Mouse (Mus musculus) spleen, postnatal 14 days (tissue): ENCODE measurements around the gene Lrmda.

Experiments
- DNase-seq, 2 experiments: peaks; one replicate each; pipeline ENCODE4 v3.0.0; 2021 to 2022; ENCODE audit warnings: low spot score in 2 of 2

The Lrmda gene

DNA sequence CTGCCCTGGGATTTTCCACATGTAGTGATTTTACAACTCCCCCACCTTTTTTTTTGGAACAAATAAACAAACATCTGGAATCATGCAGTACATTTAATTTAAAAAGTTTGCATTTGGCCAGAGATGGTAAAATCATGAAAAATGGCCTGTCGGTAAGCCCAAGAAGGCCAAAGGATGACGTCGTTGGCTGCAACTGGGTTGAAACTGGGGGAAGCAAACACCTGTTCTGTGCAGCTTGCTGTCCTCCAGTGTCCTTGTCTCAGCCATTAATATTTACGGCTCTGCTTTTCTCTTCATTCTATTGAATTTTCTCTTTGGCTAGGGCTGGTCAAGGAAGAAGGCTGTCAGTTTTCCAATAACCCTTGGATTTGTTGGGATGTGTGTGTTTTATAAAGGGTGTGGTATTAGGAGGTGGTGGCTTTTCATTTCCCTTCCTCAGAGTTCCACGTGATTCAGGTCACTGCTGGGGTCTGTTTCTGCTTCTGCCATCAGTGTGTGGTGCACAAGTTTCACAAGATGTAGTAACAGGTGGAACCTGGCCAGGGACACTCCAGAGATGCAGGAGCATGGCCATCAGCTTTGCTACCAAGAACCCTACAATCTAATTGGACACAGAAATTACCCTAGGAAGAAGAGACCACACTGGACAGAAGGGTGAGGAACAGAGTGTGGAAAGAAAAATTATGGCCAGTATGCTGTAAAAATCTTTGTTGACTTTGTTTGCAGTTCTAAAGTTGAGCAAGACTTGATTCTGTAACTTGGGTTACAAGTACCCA, 827.7 kb downstream of the Lrmda start:
- no peak for DNase-seq

- no peak for DNase-seq
Measured at GRCm38 (mm10) chr14:22849108-22849507, 829.6 kb downstream of the Lrmda start.

DNA sequence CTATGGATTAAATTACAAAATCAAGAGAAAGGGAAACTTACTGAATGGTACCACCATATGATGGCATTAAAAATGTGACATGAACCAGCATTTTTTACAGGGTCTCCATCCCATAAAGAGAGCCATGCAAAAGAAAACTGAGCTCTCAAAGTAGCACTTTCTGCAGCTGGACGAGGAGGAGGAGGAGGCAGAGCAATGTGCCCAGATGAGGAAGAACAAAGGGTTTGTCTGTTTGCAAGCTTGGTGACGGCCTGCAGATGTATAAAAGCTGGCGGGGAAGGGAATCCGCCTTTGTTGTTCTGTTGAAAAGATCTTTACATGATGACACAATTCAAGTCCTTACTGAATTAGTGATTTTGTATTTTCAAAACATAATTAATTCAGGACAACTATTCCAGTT, 841.1 kb downstream of the Lrmda start:
- DNase-seq, result no peak

DNA sequence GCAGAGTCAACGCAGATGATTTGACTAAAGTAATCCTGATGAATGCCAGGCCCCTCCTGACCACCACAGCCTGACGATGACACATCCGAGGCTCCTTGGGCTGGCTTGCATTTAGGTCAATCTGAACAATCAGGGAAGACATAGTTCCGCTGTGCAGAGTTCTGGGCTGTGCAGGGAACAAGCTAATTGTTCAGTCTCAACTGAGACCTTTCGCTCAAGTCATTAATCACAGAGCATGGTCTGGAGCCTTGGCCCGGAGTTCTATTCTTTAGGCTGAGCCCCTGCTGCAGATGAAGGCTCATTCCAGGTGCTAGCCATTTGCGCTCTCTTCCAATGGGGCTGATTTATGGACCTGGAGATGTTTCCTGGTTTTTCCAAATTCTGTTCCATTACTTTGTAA, 844.6 kb downstream of the Lrmda start:
- no peak for DNase-seq

DNA sequence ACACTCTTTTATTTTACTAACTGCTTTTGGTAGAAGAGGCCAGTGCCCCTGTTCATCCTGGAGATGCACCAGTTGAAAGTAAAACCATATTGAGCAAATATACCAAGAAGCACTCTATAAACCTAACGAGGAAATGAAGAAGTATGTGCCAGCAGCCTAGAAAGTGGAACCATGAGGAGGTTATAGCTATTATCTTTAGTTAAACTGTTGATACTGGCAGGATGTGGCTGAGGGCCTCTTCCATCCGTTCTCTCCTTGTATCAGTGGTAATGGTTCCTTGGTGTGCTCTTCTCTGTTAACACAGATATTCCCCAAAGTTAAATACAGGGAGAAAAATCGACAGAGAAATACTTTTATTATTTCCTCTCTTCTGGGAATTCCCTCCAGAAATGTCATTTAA, 855.1 kb downstream of the Lrmda start:
- no peak for DNase-seq

GRCm38 (mm10) chr14:22887182-22887581, 867.7 kb downstream of the Lrmda start:
- no peak for DNase-seq

DNA sequence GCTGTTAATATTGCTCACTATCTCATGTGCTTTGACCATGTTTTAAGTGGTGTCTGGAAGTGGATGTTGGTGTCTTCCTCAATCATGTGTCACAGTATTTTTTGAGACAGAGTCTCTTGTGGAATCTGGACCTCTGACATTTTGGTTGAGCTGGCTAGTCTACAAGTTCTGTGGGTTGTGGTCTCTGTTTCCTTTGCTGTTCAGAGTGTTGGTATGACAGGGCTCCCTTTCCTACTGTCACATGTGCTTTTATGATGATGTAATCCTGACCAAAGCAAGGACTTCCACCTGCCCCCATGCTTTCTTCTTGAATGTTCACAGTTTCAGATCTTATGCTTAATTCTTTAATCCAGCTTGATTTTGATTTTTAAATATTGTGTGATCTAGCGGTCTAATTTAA, 879.8 kb downstream of the Lrmda start:
- no peak for DNase-seq

- no peak for DNase-seq
Measured at GRCm38 (mm10) chr14:22902116-22902515, 882.6 kb downstream of the Lrmda start.

DNA sequence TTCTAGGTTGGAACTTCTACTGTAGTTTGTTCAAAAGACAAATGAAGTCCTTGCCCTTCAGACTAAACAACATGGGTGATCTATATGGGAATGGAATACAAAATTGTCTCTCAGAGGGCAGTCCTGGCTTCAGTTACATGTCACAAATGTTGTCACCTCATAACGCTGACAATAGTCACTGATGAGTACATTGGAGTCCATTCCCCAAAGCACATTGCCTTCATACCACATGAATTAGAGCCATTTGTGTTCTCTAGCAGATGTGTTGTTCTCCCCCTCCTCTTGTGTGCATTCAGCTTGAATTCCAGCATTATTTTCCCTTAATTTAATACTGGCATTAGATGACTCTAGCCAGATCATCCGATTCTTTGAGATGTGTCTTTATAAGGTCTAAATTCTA, 883.4 kb downstream of the Lrmda start:
- DNase-seq, result no peak

DNA sequence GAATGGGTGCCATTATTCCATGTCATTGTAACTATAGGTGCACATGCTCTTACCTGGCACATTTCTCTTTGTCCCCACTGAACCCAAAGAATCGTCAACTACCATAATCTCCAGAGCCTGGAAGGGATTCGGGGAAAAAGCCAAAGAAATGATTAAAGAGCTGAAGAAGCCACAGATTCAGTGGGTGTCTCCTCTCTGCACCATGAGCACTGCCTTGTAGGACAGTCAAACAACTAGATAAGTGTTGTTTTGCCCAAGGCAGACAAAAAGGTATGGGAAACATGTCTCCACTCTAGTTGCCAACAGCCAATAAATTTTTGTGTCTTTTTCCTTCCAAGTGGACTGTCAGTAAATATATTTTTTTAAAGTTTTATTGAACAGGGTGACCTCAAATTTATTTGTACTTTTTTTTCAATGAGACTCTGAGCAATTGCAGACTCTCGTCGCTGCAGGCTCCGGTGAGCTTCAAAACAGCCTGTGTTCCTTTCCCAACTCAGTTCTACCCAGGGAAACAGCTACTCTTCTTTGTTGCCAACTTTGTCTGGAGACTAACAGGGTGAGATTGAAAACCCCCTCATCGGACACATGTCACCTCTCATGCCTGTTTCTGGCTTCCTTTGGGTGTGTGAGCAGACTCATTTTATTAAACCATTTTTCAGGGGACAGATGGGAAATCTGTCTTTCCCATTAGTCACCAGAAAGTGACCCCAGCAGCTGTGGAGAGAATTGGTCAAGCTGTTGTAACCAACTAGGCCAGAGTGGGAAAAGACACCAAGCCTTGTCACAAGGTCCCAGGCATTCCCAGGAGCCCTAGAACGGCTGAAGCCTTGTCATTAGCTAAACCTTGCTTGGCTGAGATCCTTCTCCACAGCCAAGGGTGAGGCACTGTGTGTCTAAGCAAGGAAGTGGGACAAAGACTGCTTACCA, 886.5 kb downstream of the Lrmda start:
- DNase-seq, result no peak

DNA sequence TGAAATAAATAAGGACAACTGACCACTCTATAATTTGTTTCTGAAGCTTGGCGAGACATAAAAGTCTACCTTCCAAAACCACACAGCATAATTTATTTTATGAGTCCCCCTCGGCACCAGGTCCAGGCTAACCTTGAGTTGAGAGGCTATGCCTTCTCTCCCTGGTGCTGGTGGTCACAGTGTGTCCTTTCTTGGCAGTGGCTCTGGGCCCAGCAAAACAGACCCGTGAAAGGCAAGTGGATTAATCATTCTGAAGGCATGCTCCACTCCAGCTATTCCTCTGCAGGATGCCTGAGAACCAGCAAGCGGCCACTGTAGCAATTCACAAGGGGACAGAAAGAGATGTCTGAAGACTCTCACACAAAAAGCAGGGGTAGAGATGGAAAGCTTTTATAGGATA, 887.2 kb downstream of the Lrmda start:
- DNase-seq, result no peak

- no peak for DNase-seq
Measured at GRCm38 (mm10) chr14:22907221-22907620, 887.7 kb downstream of the Lrmda start.

GRCm38 (mm10) chr14:22908006-22908405, 888.5 kb downstream of the Lrmda start:
- no peak for DNase-seq

DNA sequence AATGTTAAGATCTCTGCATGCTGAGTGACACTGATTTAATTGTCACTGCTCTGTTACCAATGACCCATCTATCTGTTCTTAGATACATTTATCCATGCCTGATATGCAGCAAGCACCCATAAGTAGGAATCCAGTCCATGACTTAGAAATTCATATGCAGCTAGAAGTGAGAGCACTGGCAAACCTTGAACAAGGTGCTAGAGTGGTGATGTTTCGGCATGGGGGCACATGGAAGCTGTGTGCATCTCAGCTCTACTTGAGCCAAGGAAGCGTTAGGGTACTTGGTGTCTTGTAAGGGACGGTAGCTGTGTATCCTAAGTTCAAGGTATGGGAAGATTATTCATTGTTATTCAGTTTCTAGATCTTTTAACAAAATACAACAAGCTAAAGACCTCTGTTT, 896.0 kb downstream of the Lrmda start:
- DNase-seq, result no peak

GRCm38 (mm10) chr14:22918499-22918898, 899.0 kb downstream of the Lrmda start:
- no peak for DNase-seq

DNA sequence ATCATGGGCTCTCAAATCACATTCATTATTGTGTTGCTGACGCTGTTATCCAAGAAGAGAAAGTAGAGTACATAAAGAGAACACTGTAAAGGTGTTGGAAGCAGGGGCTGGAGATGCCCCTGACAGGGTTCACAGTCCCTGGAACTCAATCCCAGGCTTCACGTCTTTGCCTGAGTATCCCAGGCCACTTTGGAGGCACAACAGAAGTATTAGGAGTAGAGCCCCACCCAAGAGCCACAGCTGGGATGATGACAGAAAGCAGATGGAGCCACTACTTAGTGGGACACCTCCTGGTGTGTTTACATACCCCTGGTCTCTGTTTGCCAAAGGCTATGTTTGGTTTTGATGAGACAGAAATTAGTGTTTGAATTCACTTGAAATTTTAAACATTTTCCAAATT, 899.4 kb downstream of the Lrmda start:
- no peak for DNase-seq

DNA sequence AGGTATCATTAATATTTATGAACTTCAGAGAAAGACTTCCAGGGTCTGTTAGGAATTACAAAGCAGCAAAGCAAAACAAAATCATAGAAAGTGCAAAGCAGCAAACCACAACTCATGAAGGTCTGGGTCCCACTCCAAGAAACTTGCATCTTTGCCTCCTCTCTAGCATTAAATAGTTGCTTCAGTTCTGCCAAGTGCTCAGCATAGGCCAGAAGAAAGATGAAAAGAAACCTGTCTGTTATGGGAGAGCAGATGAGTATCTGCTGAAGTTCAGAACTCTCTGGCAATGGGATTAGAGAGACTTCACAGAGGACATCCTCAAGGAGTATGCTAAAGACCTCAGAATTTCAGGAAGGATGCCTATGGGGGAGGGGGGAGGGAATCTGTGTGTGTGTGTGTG, 901.6 kb downstream of the Lrmda start:
- no peak for DNase-seq

DNA sequence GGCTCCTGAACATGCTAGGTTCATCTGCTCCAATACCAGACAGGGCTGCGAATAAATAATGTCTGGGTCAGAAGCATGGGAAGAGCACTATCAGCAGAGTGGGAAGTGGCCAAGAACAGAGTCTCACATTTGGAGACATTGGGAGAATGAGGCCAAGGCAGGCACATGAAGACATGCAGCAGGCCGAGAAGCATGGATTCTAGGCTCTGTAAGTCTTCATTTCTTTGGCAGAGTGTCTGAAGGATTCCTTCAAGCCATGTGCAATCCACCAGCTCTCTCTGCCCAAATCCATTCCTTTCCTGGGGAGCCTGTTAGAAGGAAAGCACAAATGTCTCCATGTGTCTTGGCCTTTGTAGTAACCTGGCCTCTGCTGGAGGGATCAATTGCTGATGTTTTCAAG, 902.3 kb downstream of the Lrmda start:
- DNase-seq, result no peak

GRCm38 (mm10) chr14:22922571-22922970, 903.1 kb downstream of the Lrmda start:
- DNase-seq, result no peak

DNA sequence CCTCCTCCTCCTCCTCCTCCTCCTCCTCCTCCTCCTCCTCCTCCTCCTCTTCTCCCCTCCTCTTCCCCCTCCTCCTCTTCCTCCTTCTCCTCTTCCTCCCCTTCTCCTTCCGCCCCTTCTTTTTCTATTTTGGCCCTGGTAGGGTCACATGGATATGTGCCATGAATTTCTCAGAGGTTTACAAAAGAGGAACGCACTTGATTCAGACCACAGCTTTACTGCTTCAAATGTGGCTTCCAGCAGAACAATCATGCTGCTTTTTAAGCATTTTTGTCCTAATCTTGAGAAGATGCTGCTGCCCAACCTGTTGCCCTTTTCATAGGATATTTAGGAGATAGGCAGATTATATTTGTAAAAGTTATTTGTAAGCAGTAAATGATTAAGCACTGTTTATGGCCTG, 903.7 kb downstream of the Lrmda start:
- DNase-seq, result no peak

DNA sequence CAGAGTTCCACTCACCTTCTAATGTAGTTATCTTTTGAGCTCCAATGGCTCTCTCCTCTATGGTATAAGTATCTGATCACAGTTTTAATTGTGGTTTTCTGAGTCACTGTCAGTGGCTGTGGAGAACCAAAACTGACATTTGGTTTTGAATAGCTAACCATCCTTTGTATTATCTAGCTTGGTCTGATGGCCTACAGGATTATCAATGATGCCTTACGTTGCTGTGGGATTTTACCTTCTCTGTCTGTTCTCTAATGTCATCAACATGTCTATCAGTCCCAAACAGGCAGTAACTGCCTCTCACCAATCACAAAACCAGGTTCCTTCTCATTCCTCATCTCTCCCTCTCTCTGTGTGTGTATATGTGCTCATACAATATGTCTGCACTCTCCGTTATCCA, 908.8 kb downstream of the Lrmda start:
- DNase-seq, result no peak

DNA sequence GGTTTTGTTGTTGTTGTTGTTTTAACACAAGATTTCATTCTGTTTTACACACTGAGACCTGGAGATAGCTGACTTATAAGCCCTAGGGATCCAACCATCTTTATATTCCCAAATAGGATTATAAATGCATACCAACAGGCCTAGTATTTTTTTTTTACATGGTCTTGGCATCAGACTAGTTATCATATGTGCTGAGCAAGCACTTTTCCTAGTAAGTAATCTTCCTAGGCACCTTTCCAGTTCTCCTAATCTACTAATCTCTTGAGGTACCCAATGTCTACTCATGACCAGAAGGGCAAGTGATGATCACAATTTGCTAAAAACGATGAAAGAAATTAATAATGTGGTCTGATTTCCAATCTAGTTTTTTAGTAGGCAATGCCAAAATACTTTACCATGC, 909.2 kb downstream of the Lrmda start:
- no peak for DNase-seq

- no peak for DNase-seq
Measured at GRCm38 (mm10) chr14:22929585-22929984, 910.1 kb downstream of the Lrmda start.
